Mouse (Mus musculus): ENCODE data around the gene Gnaz. TPM values are rescaled to one million over a fixed set of nuclear protein-coding genes. Genes with fewer than 3 reads are reported as not detected.
"Not testable (repeated sequence)": the region's sequence is repeated elsewhere in the genome, so short reads cannot be mapped to it uniquely, and the experiment has no call there.

Gnaz gene
- total RNA-seq, 4 experiments from 2014 or later: 0.19 to 0.94 (median 0.37) TPM

DNA sequence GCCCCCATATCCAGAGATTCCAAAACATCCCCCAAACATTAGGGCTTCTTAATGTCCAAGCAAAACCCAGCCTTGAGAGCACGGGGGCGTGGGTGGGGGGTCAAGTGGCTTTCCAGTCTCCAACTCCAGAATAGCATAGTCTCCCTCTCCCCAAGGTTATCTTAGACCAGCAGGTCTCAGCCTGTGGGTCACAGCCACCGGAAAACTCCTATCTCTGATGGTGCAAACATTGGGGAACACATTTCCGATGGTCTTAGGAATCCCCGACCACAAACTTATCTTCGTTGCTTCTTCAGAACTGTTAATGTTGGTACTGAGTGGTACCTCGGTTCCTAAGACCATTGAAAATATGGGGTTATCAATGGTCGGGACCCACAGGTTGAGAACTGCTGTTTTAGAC, 61.8 kb downstream of the Gnaz start:
- DNase-seq (ENCODE audit: low spot score in 2 of 2): no peak

DNA sequence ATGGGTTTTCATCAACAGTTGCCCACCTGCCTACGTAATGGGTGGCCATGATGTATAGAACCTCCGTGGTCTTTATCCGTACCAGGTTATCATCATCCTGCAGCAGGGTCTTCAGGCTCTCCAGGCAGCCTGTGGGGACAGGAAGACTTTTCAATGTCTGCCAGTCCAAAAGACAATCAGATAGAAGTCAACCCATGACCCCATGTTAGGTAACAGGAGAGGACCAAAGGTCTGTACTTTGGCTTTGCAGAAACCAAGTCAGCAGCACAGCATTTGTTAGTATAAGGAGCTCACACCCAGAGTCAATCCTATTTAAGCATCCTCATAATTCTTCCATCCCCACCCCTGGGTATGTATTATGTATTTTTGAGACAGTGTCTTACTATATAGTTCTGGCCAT, 62.7 kb downstream of the Gnaz start:
- DNase-seq (ENCODE audit: low spot score in 2 of 2): no peak

DNA sequence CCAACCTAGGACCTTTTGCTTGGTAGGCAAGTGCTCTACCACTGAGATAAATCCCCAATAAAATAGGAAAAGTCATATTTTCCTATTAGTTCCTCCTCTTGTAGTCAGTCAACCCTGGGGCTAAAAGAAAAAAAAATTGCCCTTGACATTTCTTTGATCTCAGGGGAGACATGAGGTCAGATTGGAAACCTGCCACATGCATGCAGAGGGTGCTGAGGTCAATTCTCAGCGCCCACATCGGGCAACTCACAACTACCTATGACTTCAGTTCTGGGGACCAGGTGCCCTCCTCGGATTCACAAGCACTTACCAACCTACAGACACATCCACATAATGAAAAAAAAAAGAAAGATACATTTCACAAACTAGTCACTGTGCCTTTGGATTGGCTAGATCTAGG, 63.3 kb downstream of the Gnaz start:
- no peak for DNase-seq (ENCODE audit: low spot score in 2 of 2)

DNA sequence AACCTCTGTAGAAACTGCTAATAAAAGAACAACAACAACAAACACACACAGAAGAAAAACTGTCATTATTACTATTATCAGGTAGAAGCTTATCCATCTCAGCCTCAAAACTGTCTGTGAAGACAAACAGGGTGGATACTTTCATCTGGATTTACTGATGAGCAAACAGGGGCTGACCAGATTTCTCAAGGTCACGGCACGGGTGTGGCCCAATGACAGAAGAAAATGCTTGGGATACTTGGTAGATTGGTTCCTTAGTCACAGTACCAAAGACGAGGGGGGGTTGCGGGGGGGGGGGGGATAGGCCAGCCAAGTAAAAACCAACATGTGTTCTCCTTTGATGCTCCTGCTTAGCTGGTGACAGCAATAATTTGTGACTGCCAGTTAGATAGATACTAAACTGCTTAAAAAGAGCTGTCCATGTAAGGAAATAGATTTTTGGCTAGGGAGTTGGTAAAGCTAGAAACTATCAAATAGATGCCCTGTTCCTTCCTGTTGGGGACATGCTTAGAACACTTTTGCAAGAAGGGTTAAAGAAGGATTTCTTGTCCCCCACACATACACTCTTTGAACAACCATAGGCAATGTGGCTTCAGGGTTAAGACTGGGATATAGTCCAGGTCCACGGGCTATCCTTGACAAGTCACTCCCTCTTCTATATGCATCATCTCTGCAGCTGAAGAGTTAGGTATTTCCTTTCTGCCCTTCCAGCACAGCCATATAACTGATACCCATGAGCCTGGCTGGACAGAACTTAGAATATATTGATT, 64.6 kb downstream of the Gnaz start:
- no peak for DNase-seq (ENCODE audit: low spot score in 2 of 2)

DNA sequence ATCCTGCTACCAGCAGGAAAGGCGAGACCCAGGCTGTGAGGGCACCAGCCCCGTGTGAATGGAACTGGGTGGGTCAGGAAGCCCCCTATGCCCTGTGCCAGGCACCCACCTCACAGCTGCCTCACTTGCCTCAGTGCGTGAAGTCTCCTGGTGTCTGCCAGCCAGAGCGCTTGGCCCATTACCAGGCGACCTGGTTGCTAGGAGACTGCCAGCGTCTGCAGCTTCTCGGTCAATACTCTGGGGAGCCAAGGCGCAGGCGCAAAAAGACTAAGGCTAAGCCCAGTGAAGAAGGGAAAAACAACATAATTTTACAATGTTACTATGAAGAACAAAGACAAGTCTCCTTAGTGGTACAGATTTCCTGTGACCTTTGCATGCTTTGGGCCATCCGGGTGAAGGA, 65.4 kb downstream of the Gnaz start, which contains the start of gene Rsph14:
Gene Rsph14, minus strand, starts transcription at position 192 of the 400 bp plus-strand sequence.
- DNase-seq (ENCODE audit: low spot score in 2 of 2): peak; percentile 37 to 74

DNA sequence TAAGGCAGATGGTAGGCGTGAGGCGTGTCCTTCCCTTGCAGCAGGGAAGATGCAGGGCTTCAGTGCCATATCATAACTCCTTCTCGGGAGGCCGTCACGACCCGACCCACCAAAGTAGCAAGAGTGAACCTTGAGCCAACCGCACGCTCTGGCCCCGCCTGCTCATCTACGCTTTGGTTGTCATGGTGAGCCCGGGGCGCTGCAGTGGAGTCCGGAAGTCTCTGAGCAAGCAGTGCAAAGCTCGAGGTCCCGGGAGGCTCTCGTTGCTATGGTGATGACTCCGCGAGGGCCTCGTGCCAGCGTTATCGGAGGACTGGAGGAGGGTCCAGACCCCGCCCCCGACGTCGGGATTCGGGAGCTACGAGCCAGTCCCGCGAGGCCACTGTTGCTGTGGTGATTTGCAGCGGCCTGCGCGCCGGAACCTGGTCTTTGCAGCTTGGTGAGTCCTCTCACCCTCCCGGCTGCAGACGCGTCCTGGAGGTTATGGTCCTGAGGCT, 70.0 kb downstream of the Gnaz start, which contains the start of gene Rab36:
Gene Rab36, plus strand, starts transcription at position 176 of the 497 bp plus-strand sequence.
- DNase-seq (ENCODE audit: low spot score in 2 of 2): peak; percentile 89 to 91

DNA sequence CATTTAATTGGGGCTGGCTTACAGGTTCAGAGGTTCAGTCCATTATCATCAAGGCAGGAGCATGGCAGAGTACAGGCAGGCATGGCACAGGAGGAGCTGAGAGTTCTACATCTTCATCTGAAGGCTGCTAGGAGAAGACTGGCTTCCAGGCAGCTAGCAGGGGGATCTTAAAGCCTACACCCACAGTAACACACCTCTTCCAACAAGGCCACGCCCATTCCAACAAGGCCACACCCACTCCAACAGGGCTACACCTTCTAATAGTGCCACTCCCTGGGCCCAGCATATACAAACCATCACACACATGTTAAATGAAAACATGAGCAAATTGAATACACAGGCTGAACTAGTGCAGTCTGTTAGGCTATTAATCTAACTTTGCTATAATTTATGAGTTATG, 75.1 kb downstream of the Gnaz start:
- not testable (repeated sequence) for DNase-seq (ENCODE audit: low spot score in 2 of 2)

DNA sequence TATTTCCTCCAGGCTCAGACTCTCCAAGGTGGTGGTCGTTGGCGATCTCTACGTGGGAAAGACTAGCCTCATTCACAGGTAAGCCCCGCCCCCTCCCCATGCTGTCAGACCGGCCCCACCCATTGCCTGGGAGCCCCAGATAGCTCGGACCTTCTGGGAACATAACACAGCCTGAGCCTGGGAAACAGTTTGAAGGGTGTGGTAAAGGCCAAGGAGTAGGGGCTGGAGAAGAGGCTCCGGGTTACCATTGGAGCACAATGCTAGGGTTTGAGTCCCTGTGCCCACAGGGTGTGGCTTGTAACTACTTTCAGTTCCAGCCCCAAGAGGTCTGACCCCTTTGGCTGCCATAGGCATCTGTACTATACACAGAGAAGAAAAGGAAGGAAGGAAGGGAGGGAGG, 77.5 kb downstream of the Gnaz start:
- DNase-seq (ENCODE audit: low spot score in 2 of 2): no peak

DNA sequence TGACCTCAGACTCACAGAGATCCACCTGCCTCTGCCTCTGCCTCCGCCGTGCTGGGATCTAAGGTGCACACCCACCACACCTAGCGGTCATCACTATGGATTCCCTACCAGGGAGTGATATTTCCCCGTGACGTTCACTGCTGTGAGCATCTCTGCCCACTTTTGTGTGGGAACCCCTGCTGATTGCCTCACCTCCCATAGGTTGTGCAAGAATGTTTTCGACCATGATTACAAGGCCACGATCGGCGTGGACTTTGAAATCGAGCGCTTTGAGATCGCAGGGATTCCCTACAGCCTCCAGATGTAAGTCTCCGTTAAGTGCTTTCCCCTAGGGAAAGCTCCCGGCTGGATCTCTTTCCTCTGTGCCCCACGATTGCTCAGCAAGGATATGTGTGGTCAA, 78.9 kb downstream of the Gnaz start:
- no peak for DNase-seq (ENCODE audit: low spot score in 2 of 2)

DNA sequence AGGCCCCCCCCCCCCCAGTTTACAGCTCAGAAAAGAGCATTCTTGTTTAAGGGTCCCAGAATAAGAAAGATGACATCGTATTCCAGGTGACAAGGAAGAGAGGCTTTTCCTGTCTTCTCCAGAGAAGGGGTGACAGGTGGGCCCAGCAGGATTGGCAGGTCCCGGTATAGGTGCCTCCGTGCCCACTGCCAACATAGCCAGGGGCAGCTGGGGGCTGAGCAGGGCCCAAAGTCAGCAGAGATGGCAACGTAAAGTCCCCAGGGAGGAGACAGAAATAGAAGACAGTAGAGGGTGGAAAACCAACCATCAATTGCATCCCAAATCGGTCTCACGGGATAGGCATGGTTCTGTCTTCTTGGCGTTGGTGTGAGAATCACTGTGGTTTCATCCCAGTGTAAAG, 81.7 kb downstream of the Gnaz start:
- no peak for DNase-seq (ENCODE audit: low spot score in 2 of 2)

DNA sequence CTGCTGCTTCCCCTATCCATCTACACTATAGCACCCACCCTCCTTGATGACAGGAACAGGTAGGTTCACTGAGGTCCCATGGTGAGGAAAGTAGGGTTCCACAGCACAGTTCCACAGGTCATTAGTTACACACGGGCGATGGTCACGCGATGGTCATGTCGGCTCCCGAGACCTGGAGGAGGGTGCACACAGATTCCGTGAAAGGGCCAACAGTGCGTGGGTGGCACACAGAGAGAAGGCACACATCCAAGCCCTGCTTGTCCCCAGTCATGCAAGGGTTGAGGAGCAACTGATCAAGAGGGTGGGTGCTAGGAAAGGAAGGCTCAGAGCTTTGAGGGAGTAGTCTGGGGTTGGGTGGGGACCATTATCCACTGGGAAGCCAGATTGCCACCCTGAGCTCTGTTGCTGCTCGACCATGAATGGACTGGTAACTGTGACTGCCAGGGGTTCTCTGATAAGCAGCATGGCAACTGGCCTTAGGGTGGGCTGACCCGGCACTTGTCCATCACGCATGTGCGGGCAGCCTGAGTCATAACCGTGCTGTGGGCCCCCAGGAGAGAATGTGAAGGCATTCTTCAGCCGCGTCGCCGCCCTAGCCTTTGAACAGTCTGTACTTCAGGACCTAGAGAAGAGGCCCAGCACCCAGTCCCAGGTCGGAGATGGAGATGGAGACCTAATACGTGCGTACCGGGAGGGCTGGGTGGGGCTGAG, 84.5 kb downstream of the Gnaz start:
- no peak for DNase-seq (ENCODE audit: low spot score in 2 of 2)

DNA sequence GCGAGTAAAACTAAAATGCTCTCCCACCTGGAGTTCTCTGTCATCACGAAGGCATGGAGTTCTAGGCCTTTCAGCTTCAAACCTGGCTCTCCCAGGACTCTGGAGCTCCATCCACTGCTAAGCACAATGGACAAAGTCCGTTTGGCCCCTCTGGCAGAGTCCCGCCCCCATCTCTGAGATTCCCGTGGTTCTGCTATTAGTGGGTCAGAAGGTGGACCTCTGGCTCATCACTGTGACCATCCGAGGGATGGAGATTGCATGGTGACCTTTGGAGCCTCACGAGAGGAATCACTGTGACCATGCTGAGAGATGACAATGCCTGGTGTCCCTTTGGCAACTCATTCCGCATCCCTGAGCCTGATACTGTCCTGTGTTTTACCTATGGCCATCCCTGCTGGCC, 85.9 kb downstream of the Gnaz start:
- DNase-seq (ENCODE audit: low spot score in 2 of 2): no peak

DNA sequence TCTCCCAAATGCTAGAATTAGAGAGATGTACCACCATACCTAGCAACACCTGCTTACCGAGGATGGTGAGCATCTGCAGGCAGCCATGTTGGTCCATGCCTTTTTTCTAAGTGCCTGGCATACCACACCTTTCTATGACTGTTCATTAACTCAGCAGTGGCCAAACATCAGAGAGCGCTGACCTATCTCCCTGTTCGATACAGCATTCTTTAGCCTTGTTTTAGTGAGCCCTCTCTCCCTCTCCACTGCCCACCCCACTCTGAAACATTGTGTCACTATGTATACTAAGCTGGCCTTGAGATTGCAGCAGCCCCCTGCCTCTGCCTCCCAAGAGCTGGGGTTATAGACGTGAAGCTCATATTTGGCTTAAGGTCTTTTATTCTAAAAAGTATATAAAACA, 86.7 kb downstream of the Gnaz start:
- no peak for DNase-seq (ENCODE audit: low spot score in 2 of 2)

DNA sequence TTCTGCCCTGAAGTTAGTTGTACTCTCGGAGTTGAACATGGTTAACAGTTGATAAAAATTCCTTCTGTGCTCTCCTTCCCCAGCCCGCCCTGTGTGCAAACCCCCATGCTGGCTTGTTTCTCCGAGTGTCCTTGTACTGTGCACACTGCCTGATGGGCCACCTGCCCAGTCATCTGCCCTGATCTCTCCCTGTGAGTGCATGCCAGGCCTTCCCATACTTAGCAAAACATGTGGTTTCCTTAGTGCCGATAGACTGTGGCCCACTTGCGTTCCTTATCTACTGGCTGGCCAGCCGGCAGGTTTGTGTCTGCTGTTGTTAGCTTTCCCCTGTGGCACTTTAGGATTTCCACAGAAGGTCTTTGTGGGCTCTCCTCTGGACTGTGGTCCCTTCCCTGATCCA, 87.1 kb downstream of the Gnaz start:
- DNase-seq (ENCODE audit: low spot score in 2 of 2): no peak

DNA sequence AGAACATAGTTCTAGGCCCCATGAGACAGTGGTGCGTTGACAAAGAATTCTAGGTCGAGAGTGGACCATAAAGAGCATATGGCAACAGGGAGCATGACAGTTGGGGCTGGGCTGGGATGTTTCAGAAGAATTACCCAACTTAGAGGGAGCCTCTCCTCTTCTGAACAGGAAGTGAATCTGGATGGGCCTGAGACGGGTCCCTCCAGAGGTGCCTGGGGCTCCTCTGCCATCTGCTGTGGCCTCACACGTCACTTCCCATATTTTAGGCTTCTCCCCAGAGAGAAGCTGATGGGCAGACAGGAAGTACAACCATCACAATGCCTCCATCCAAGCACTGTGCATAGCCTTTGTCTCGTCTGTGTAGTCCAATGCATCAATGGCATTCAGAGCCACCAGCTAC, 88.7 kb downstream of the Gnaz start:
- no peak for DNase-seq (ENCODE audit: low spot score in 2 of 2)

DNA sequence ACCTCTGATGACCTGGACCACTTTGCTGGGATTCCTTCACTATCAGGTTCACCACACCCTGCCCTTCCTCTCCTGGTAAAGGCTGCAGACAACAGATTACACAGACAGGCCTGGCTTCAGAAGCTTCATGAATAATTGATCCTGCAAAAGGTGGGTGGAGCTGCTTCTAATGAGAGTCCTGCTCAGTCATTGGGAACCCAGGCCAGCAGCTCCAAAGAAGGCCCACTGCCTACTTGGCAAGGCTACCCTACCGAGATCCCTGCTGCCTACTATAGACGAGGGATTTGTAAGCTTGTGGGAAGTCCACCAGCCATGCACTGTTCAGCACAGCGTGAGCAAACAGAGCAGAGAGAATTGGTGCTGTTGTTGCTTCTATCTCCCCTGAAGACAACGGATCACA, 89.3 kb downstream of the Gnaz start:
- DNase-seq (ENCODE audit: low spot score in 2 of 2): no peak

DNA sequence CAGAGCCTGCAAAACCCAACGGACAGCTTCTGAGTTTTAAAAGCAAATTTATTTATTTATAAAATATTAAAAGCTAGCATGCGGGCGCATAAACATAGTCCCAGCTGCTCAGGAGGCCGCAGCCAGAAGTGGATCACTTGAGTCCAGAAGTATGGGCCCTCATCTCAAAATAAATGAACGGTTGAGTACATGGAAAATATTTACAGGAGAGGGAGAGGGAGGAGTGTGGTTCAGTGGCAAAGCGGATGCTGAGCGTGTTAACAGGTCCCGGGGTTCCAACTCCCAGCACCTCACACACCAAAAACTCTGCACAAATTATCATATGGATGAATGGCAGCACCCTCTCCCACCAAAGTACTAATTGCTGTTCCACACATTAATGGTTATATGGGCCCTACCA, 91.4 kb downstream of the Gnaz start:
- no peak for DNase-seq (ENCODE audit: low spot score in 2 of 2)

DNA sequence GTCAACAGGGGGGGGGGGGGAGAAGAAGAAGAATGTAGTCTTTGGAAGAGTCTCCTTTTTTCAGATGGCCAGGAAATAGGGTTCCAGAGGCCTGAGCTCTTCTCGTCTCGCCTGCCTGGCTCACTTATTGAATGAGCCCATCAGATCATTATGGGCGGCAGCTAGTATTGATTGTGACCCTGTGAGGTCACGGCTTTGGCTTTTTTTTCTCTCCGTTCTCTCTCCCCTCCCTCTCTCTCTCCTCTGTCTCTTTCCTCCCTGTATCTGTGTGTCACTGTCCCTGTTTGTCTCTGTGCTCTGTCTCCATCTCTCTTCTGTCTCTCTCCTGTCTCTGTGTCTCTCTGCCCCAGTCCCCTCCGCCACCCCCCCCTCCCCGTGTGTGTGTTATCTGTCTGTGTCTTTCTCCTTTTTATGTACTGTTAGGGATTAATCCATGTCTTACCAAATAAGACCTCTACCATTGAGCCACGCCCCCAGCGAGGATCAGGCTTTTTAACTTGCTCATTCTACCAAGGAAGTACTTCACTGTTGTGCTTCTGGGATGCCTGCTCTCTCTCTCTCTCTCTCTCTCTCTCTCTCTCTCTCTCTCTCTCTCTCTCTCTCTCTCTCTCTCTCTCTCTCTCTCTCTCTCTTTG, 91.9 kb downstream of the Gnaz start:
- DNase-seq (ENCODE audit: low spot score in 2 of 2): no peak

DNA sequence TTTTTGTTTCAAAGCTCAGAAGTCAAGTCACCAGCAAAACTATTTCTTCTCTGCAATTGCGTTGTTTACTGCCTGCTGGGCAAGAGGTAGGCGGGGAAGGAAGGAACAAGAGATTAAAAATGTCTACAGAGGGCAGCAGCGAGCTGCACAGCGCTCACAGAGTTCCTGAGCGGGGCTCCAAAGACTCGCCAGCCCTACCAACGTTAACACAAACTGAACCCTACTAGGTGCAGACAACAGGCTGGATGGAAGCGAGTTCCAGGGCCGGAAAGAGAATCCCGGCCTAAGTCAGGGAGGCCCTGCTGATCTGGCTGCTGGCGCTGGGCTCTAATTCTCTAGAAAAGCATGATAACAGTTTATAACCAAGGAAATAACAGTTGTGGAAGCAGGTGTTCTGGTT, 92.4 kb downstream of the Gnaz start:
- DNase-seq (ENCODE audit: low spot score in 2 of 2): peak; percentile 52 to 64

DNA sequence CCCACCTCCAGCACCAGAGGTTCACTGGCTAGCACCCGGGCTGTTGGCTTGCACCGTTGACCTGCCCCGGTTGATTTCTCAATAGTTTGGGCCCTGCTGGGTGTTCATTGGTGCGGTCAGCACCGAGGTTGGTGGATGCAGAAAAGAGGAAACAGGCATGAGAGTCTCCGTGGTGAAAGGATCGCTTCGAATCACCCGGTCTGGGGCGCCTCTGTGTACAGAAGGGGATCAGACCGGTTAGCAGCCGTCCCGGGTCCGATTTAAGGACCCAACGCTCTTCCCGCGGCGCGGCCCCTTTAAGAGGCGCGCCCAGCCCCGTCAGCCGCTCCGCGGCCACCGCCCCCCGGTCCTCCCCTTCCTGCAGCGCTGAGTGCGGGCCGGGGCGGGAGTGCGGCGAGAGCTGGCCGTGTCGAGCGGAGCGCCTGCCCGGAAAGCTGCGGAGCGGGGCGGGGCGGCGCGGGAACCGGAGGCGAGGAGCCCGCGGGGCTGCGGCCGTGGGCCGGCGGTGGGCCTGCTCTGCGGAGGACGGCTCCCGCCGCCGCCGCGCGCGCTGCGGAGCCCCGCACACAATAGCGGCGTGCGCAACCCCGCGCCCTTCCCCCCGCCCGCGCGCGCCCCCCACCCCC, 93.4 kb downstream of the Gnaz start, which contains the start of gene Bcr:
Gene Bcr, plus strand, starts transcription at position 376 of the 626 bp plus-strand sequence.
- DNase-seq (ENCODE audit: low spot score in 2 of 2): peak; percentile 28 to 55

DNA sequence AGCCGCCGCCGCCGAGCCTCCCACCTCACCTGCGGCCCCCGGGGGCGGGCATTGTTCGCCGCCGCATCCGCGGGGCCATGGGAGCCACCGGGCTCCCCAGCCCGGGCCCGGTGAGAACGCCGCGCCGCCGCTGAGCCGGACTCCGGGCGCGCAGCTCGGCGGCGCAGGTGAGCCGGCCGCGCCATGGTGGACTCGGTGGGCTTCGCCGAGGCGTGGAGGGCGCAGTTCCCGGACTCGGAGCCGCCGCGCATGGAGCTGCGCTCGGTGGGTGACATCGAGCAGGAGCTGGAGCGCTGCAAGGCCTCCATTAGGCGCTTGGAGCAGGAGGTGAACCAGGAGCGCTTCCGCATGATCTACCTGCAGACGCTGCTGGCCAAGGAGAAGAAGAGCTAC, 93.9 kb downstream of the Gnaz start:
- no peak for DNase-seq (ENCODE audit: low spot score in 2 of 2)
